Mouse (Mus musculus): ENCODE data around the gene Cxcr4.
A peak's percentile ranks its signal among the peaks of the same experiment; 100 is the strongest.

Gene Cxcr4

GRCm38 (mm10) chr1:128571033-128571432, 21.1 kb downstream of the Cxcr4 start:
- no peak for DNase-seq (ENCODE audit: low spot score in 2 of 2)

DNA sequence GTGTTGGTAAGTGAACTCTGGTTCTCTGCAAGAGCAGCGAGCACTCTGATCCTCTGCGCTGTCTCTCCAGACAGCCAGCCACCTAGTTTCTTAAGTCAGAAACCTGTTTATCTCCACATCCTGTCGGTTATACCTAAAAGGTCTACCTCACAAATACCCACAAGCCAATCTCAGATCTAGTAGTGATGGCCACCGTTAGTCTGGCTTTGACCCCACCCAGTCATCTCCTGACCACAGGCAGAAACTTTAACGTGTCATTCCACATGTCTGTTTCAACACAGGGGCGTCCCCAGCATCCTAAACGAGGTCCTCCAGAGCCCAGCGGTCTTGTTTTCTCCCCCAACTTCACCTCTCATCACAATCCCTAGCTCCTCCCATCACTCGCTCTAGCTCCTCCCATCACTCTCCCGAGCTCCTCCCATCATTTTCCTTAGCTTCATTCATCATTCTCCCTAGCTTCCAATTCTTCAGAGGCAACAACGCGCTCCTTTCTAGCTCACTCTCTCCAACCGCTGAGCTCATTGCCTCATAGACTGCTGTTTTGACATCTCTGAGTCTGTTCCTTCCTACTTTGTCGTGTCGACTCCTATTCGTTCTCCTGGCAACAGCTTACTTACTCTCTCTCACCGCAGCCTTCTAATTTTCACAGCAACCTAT, 22.0 kb downstream of the Cxcr4 start:
- no peak for DNase-seq (ENCODE audit: low spot score in 2 of 2)

- no peak for DNase-seq (ENCODE audit: low spot score in 2 of 2)
Observed at GRCm38 (mm10) chr1:128567224-128568197, 24.6 kb downstream of the Cxcr4 start.

DNA sequence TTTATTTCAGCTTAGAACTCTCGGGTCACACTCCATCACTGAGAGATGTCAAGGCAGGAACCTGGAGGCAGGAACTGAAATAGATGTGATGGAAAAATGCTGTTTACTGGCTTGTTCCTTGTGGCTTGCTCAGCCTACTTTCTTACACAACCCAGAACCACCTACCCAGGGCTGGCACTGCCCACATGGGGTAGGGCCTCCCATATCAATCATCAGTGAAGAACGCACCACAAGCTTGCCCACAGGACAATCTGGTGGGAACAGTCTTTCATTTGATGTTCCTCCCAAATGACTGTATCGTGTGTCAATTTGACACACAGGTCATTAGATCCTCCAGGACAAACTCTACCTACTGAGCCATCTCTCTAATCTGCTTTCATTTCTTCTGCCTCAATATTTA, 28.2 kb downstream of the Cxcr4 start:
- DNase-seq (ENCODE audit: low spot score in 2 of 2): no peak

GRCm38 (mm10) chr1:128561325-128561874, 30.7 kb downstream of the Cxcr4 start:
- peak in 1 of 2 experiments; percentile 10 for DNase-seq (ENCODE audit: low spot score in 2 of 2)

DNA sequence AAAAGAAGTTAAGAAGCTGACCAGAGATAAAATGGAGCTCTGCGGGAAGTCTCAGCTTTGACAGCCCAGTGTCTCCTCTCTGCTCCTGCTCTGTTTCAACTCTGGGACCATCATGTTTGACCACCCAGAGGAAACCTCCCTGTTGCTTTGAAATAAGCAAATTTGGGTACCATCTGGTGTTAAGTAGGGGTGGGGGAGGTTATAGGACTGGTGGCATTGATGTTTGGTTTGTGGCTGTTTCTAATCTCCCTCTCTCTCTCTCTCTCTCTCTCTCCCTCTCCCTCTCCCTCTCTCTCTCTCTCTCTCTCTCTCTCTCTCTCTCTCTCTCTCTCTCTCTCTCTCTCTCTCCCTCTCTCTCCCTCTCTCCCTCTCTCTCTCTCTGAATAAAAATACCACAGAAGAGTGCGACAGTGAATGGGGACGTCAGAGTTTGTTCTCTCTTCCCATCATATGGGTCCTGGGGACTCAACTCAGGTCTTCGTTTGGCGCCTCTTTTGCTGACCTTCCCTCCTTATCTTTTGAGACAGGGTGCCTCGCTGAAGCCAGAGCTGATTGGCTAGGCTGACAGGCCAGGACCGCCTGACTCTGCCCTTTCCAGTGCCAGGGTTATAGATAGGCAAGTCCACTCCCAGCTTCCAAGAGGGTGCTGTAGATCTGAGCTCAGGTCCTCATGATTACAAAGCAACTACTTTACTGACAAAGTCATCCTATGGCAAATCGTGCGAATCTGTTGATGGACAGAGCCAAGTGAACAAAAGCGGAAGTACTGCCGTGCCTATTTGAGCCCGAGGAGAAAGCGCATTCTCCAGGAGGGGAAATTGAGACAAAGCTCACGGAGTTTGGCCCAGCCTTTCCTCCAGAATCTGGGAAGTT, 31.4 kb downstream of the Cxcr4 start:
- DNase-seq (ENCODE audit: low spot score in 2 of 2): no peak

DNA sequence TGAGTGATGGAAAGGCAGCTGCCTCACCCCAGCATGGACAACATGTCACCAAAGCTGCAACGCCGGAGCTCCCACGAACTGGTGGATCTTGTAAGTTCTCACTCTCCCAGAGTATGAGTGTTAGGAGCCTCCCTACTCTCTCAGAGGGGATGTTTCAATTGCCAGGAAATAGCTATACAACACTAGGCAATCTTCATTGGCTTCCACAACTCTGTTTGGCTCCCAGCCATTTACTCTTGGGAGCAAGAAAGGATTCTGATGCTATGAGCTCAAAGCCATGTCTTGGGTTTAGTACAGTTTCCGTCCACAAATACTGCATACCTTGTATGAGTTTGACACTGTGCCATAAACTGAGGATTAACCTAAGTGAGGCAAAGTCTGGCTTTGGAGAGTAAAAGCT, 34.1 kb downstream of the Cxcr4 start:
- no peak for DNase-seq (ENCODE audit: low spot score in 2 of 2)

DNA sequence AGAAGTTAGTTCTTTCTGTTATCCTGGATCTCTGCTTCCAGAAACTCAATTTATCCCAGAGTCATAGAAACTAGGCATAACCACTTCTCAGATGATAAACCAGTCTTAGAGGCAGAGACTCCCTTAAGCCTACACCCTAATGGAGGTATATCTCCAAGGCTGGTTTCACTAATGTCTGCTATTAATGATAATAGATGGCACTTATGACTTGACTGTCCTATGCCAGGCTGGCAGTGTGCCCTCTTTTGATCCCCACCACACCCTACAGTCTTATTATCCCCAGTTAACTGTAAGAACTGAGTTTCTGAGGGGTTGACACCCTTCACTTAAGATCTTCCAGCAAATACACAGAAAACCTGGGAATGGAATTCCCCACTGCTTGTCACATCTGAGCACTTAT, 39.5 kb downstream of the Cxcr4 start:
- no peak for DNase-seq (ENCODE audit: low spot score in 2 of 2)

- DNase-seq (ENCODE audit: low spot score in 2 of 2): no peak
Observed at GRCm38 (mm10) chr1:128551743-128552397, 40.2 kb downstream of the Cxcr4 start.

- no peak for DNase-seq (ENCODE audit: low spot score in 2 of 2)
Observed at GRCm38 (mm10) chr1:128549442-128549841, 42.7 kb downstream of the Cxcr4 start.

- DNase-seq (ENCODE audit: low spot score in 2 of 2): no peak
Observed at GRCm38 (mm10) chr1:128549007-128549406, 43.1 kb downstream of the Cxcr4 start.

DNA sequence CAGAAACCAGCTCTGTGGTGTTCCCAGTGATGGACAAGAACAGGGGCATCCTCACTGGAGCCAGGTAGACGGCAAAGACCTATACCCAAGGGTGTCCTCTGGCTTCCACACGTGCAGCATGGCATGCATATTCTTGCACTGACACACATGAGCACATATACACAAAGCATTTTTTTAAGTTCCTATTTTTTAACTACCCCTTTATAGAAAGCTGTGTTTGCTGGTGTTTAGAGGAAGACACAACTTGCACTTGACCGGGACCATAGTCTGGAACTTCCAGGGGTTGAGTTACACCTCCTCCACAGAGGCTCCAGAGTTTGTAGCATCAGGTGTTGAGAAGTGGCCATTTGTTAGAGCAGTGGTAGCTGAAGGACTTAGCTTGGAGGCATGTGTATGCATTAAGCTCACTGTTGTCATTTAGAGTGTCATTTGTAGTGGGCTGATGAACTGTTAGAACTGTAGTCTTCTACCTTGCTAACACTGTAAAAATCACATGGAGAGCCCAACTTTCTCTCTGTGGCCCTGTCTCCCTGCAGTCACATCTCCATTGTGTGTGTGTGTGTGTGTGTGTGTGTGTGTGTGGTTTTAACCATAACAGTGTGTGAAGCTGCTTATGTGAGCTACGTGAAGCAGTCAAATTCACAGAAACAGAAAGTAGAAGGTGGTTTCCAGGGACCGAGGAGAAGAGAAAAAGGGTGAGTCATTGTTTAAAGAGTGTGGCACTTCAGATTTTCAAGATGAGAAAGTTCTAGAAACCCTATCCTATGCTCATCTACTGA, 43.7 kb downstream of the Cxcr4 start:
- no peak for DNase-seq (ENCODE audit: low spot score in 2 of 2)

DNA sequence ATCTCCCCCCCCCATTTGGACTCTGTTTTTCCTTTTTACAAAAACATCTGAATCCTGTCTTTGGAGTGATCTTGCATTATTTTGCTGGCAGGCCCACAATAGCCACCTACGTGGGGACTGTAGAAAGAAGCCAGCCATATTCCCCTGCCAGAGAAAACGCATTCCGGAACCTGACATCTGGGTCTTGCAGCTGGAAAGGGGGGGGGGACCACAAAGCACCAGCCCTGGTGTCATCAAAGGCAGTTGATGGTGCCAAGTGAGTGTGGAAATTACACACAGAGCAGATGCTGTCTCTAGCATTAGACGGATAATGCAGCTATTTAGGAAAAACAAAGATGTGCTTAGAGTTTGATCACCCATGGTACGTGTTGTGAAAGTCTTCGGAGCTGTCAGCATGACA, 46.4 kb downstream of the Cxcr4 start:
- no peak for DNase-seq (ENCODE audit: low spot score in 2 of 2)

DNA sequence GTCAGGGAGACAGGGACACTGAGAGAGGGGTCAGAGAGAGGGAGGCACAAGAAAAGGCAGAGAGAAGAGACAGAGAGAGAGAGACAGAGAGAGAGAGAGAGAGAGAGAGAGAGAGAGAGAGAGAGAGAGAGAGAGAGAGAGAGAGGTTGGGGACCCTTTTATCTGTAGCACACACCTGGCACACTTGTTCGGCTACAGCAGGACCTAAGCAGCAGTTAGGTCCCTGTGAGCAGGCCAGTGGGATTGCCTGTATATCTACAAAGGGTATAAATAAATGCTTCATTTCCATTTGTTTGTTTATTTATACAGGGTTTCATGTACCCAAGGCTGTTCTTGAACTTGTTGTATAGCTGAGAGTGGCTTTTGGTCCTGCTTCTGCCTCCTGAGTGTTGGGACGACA, 49.0 kb downstream of the Cxcr4 start:
- no peak for DNase-seq (ENCODE audit: low spot score in 2 of 2)

DNA sequence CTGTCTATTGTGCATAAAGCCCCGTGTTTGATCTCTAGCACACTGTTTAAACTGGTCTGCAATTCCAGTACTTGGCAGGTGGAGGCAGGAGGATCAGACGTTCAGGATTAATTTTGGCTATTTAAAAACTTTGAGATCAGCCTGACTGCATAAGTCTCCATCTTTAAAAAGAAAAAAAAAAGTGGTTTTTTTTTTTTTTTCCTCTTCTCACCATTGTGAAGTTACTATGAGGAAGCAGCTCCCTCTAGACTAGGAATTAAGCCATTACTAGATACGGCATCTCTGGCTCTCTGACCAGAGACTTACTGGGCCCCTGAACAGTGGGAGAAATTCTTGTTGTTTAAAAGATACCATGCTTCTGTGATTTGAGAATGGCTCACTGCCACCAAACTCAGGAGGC, 49.5 kb downstream of the Cxcr4 start:
- no peak for DNase-seq (ENCODE audit: low spot score in 2 of 2)

GRCm38 (mm10) chr1:128540213-128540612, 51.9 kb downstream of the Cxcr4 start:
- no peak for DNase-seq (ENCODE audit: low spot score in 2 of 2)

- DNase-seq (ENCODE audit: low spot score in 2 of 2): no peak
Observed at GRCm38 (mm10) chr1:128539555-128539954, 52.5 kb downstream of the Cxcr4 start.

Data from left cerebral cortex, adult 9 months (tissue).